Mouse (Mus musculus): ENCODE results near the gene C1ql4.

C1ql4 gene

DNA sequence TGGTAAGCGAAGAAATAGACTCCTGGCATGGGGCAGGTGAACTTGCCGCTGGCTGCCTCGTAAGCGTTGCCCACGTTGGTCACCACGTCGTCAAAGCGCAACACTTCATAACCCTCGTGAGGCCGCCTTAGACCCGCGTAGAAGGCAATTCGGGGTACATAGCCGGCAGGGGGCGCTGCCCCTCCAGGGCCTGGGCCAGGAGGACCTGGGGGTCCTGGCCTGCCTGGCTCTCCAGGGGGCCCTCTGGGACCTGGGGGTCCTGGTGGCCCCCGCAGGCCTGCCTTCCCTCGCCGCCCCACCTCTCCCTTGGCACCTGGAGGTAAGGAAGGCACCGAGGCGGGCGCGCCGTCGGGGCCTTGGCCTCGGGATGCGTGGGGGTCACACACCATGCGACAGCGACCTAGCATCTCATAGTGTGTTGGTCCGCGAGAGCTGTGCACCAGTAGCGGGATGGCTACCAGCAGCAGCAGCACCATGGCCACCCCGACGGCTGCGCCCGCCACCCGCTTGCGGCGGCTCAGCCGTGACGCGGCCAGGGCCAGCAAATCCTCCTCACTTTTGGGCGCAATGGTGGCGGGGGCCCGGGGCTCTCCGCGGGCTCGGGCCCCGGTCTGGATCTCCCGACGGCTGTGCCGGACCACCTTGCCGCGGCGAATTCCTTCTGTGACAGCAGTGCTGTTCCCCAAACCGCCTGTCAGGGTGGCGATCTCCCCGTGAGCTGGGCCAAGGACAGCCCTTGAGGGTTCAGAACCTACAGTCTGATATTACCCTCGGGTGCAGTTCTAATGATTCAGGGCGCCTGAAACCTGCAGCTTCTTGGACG lies at the start of gene C1ql4:
TSS of gene C1ql4 (minus strand) at position 565 of the 823 bp plus-strand sequence.
- DNase-seq: no peak

DNA sequence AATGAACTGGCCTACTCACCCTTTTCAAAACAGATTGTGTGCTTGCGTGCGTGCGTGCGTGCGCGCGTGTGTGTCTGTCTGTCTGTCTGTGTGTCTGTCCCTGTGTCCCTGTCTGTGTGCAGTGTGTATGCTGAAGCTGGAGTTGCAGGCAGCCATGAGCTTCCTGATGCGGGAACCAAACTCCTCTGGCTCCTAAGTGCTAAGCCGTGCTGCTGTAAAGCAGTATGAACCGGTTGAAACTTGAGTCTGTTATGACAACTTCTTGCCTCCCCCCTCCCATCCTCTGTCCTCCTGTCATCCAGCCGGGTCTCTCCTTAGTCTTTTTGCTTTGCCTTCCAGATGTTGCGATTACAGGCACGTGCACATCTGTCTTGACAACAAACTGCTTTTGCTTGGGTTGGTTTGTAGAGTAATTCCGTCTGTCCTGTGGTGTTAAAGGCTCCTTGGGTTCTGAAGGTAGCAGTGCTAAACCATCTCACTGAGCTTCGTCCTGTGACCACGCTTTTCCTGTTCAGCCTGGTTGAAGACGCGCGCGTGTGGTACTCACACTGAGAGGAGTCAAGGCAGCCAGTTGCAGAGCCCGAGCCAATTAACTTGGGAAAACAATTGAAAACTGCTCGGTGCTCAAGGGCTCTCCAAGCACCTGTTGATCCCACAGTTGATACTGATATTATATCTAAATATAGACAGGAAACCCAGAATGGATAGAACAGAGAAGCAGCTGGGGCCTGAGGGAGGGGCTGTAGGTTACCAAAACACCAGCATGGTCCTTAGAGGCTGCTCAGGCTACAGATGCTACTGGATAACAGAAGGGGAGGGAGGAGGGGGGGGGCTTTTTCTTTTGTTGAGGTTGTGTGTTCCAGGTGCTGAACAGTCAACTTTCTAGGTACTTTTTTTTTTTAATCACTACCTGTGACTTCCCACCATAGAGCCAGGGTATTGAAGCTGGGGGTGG lies 42.6 kb upstream of the C1ql4 start:
- no peak for DNase-seq

DNA sequence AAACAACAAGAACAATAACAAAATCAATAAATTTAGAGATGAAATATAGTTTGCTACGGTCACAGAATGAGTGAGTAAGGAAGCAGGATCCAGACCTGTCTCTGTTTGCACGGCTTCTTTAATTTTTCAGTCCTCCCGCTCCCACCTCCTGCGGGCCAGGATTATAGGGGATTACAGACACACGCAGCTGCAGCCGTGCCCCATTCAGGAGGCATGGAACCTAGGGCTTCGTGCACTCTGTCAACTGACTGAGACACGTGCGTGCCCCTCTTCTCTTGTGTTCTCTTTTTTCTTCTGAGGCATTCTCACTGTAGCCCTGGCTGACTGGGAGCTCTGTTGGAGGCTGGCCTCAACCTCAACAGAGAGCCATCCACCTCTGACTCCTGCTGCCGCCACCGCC lies 41.8 kb upstream of the C1ql4 start:
- DNase-seq: no peak

DNA sequence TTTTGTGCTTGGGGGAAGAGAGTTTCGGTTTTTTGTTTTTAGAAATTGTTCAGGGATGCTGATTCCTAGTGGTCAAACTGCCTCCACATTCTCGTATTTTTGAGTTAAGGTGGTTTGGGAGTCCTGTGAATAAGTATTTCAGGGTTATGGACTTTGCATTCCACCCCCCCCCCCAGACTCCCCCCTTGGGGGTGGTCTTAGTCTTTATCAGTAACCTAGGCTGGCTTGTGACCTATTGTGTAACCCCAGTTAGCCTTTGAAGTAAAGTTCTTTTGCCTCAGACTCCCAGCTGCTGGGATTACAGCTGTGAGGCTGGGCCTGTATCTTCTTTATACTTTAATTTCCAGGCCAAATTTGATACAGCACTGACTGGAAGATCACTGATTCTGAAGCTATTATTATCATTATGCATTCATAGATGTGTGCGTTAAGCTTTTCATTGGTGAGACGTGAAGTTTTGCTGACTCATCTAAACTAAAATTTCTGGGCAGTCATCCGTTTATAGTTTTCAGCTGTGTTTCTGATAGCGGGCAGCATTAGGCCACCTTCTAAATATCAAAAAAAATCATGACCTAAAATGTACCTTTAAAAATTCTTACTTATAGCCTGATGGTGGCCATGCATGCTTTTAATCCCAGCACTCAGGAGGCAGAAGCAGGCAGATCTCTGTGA lies 40.4 kb upstream of the C1ql4 start:
- DNase-seq: no peak

DNA sequence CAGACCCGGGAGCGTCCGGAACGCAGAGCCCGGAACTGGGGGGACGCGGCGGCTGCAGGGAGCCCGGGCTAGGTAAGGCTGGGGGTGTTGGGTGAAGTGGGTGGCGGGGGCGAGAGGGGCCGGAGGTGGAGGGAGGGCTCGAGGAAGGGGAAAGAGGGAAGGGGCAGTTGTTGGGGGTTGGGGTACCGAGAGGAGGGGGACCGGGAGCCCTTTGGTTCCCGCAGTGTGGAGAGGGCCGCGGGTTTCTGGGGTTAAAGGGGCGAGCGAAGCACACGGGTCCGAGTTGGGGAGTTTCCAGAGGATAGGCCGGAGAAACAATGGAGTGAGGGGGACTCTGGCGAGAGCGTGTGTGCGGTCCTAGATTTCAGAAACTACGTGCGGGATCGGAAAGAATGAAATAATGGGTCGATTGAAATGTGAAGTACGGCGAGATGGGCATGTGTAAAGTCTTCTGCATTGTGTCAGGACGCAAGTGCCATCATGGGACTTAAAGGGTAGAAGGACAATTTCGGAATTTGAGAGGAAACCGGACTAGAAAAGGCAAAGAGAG lies 39.3 kb upstream of the C1ql4 start:
- DNase-seq: no peak

DNA sequence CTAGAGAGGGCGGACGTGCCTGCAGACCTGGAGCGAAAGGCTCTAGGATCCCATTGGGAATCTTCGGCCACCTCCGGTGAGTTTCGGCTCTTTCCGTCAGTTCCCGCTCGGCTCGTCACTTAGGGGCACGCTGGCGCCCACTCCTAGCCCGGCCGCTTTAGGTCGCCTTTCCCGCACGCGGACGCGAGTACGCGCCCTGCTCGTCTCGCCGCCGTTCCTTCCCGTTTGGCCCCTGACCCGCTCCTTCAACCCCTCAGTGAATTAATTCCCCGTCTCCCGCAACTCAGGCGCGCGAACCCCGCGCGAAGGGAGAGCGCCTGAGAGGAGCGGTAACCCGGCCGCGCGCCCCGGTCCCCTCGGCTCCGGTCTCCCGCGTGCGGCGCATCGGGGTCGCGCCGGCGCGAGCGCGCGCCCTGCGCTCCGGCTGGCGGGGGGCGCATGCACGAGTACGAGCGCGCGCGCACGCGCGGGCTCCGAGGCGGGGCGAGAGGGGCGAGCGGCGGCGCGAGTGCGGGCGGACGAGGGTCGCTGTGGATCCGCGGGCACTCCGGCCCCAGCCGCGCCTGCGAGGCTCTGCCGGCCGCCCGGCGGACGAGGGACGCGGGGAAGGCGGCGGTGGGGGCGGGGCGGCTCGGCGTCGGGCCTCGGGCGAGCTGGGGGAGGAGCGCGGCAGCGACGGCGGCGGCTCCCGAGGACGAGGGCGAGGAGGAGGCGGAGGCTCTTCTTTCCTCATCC lies 38.6 kb upstream of the C1ql4 start:
- DNase-seq: peak; percentile 93

DNA sequence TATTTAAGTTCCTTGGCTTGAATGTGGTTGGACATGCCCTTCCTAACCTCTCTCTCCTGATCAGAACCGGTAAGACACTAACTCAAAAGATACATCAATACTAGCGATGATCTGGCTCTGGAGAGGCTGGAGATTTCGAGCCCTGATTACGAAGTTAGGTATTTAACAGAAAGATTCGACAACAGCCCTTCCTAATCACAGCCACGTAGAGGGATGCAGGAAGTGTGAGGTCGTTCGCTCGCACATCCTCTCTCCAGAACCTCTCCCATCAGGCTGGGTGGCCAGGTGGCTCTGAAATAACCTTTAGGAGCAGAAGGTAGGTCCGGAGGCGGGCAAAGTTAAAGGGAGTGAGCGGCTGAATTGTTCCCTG lies 38.1 kb upstream of the C1ql4 start, which contains the start of gene Spats2:
TSS of gene Spats2 (plus strand) at position 206 of the 370 bp plus-strand sequence.
- no peak for DNase-seq

DNA sequence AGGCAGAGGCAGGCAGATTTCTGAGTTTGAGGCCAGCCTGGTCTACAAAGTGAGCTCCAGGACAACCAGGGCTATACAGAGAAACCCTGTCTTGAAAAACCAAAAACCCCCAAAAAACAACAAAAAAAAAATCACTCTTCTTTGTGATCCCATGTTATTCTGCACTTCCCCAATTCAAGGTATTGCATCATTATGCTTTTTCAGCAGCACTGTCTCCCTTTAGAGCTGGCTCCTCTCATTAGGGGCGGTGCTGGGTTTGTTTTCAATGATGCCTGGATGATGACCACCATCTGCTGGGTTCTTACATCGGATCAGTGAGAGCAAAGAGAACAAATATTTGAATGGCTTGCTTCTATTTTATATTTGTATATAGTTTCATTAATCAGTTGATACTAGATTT lies 35.0 kb upstream of the C1ql4 start:
- no peak for DNase-seq

DNA sequence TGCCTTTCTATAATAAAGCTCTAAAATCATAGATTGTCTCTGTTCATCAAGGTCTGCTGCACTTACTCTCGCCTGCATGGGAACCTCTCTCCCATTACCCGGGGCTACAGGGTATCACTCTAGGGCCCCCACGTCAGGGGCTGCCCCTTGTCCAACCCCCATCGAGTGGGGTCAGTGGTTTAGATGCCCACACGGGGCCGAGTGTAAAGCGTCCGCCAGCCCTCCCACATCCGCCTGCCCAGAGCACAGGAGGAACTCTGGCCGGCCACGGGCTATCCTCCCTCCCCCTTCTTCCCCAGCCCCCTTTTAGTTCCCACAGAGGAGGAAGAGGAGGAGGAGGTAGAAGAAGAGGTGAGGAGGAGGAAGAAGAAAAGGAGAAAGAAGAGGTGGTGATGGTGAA lies 33.2 kb upstream of the C1ql4 start:
- DNase-seq: no peak

DNA sequence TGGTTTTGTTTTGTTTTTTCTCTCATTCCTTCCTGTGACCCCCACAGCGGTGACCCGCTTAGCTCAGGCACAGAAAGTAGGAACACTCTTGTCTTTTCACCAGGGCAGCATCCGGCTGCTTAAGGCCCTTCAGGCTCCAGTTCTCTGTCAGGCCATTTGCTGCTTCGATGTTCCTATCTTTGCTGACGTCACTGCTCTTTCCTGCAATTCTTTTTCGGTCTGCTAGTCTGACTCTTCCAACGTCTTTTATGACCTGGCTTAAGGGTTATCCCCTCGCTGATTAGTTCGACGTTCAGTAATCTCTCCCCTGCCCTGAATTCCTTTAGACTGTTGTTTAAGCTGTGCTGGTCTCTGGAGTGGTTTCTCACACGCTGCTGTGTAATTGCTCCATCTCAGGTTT lies 28.9 kb upstream of the C1ql4 start:
- DNase-seq: no peak

DNA sequence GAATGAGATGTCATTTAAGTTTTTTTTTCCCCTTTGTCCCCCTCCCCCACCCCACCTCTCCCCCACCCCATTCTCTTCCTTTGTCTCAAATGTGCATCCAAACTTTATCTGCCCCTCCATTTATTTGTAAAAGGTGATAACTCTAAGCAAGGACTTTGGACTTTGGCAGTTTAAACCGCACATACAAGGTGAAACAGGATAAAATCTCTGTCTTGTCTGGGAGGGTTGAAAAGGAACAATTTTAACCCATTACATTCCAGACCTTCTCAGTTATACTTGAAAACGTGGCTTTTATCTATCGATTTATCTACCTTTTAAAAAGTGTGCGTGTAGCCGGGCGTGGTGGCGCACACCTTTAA lies 27.4 kb upstream of the C1ql4 start:
- no peak for DNase-seq

DNA sequence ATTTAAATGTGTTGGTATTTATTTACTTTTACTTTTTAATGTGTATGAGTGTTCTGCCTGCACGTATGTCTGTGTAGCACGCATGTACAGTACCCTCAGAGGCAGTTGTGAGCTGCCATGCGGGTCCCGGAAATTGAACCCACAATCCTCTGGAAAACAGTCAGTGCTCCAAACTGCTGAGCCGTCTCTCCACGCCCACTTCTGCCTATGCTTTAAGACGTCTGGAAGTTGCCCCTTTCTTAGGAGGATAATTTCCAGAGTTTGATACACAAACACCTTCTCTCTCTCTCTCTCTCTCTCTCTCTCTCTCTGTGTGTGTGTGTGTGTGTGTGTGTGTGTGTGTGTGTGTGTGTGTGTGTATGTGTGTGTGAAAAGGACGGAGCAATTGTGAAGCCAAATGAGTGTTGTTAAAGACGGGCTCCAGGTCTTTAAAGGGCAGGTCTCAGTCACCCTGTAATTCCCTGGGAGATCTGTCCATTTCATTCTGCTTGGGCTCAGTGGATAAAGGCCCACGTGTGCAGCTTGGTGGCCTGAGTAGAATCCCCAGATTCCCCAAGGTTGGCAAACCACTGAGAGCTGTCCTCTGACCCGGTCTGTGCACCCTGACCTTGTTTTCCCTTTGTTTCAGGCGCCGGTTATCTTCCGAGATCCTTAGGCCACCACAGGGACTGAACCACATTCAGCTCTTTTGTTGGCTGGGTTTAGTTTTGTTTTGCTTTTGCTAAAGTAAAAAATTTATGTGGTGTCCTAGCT lies 26.9 kb upstream of the C1ql4 start:
- DNase-seq: no peak

DNA sequence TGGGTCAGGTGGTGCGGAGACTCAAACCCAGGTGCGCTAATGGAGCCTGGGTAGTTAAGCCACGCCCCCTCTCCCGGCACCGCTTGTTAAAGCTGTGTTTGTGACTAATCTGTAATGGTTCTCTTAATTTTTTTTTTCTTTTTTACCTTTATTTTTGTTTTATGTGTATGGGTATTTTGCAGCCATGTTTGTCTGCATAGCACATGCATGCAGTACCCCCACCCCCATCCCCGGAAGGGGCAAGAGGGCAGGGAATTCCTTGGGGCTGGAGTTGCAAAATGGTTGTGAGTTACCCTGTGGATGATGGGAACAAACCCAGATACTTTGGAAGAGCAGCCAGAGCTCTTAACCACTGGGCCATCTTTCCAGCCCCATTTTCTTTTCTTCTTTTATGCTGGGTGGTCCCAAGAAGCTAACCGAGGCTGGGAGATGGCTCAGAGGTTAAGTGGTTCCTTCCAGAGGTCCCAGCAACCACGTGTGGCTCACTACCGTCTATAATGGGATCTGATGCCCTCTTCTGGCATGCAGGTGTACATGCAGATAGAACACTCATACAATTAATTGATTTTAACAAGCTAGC lies 25.9 kb upstream of the C1ql4 start:
- DNase-seq: no peak

DNA sequence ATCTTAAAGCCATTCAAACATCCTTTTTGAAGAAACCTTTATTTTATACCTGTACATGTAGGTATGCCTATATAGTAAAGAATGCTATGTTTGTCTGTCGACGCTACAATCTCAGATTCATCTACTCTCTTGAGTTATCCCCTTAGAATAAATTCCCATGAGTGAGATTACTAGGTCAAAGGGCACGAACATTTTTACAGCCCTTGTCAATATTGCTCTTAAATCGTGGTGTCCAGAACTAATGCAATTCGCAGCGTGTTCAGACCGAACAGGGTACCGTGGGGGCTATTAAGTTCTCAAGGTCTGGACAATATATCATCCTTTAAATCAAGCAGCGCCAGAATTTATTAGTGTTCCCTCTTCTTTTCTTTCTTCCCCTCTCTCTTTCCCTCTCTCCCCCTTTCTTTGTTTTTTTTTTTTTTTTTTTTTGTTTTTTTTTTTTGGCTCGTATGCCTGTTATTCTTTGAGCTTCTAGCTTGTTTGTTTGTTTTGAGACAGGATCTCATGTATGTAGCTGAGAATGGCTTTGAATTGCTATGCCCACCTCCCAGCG lies 25.3 kb upstream of the C1ql4 start:
- DNase-seq: no peak

DNA sequence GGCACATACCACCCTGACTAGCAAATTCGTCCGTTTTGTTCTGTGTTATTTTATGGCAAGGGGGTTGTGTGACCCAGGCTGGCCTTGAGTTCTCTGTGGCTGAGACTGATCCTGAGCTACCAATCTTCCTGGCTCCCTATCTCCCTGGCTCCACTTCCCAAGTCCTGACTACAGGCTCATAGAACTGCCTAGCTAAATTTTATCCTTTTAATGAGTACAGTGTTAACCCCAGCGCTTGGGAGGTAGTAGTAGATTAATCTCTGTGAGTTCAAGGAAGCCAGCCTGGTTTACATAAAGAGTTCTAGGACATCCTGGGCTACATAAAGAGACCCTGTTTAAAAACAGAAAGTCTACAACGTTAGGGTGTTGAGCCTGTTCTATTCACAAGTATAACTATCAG lies 24.2 kb upstream of the C1ql4 start:
- DNase-seq: no peak

DNA sequence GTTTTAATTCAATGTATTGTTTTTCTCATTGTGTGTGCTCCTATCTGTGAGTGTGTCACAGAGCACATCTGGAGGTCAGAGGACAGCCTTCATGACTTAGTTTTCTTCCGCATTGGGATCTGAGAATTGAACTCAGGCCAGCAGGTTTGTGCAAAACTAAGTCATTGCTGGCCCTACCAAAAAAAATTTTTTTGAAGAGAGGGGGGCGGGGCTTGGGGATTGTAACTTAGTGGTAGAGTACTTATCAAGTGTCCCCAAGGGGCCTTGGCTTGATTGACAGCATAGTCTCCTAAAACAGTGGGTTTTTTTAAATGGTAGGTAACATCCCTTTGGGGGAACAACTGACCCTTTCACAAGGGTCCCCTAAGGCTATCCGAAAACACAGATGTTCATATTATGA lies 23.5 kb upstream of the C1ql4 start:
- no peak for DNase-seq

DNA sequence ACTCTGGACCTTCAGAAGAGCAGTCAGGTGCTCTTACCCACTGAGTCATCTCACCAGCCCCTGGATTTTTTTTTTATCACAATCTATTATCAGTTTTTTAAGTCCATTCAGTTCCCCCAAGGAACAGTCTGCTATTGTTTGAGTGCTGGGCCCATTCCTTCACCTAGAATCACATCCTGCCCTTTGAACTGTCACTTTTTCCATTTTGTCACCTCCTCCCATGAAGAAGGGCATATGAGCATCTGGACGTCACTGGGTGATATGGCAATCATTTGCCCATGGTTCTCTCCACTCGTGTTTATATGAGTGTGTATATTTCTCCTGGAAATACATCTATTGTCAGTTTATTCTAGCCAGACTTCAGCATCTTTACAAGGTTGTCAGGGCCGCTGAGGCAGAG lies 20.2 kb upstream of the C1ql4 start:
- no peak for DNase-seq

DNA sequence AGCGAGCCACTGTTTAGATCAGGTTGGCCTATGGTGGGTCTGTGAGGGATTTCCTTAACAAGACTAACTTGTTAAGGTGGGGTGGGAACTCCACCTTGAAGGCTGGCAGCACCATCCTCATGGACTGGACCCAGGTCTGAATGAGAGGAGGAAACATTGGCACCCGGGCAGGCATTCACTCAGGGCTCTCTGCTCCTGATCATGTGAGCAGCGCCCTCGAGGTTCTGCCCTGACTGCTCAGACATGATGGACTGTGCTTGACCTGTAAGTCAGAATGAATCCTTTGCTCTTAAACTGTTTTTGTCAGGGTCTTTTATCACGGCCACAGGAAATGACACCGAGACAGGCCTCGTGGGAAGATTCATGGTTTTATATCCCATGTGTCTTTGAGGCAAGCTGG lies 17.6 kb upstream of the C1ql4 start:
- no peak for DNase-seq

DNA sequence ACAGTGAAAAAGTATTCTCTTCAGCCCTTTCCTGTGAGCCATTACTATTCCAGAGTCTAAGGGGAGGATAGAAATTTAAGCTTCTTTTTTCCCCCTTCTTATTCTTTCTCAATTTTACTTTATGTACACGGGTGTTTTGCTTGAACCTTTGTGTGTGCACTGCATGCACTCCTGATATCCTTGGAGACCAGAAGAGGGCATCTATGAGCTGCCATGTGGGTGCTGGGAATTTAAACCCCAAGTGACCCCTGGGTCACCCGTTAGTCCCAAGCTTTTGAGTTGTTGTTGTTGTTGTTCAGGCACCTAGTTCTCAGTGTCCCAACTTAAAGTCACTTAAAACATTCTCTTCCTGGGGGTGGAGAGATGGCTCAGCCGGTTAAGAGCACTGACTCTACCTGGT lies 12.4 kb upstream of the C1ql4 start:
- no peak for DNase-seq

DNA sequence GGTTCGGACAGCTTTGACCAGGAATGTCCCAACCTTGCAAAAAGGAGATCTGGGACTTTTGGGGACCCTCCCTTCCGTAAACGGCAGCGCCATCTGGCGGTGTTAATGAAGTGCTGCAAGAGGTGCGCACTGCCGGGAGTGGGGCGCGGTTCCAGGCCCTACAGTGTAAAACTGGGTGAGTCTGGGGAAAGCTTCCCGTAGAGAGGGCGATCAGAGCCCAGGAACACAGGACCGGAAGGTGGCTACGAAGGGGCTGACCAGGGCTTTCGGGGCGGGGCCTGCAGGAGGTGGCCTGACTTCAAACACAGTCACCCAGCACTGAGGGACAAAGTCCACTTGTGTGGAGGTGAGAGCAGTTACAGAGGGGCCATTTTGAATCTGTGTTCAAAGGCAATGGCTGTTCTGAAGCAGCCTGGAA lies 11.5 kb upstream of the C1ql4 start:
- DNase-seq: peak; percentile 74

DNA sequence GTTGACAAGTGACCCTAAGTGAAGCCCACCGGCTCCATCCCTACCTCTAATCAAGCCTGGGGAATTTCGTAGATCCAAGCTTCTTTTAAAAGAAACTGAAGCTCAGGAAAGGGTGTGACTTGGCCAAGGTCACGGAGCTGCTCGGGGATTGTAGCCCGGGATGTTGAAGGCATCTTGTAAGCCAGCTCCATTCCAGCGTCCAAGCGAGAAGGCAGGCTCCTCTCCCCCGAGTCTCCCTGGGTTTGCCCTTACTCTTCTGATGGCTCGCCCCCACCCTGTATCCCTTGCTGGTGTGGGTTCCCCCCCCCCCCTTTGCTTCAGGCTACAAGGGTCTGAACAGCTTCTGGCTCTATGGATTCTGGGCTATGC lies 10.9 kb upstream of the C1ql4 start:
- DNase-seq: no peak
